Mouse (Mus musculus): ENCODE data around the gene Prickle2.

Gene Prickle2

GRCm38 (mm10) chr6:92706145-92706466 lies at the start of gene Prickle2:
Gene Prickle2, minus strand, starts transcription at chr6:92706155.
- DNase-seq (ENCODE audit: extremely low spot score): peak; percentile 79

GRCm38 (mm10) chr6:92752737-92753136 lies 46.8 kb upstream of the Prickle2 start:
- no peak for DNase-seq (ENCODE audit: extremely low spot score)

- no peak for DNase-seq (ENCODE audit: extremely low spot score)
Observed at GRCm38 (mm10) chr6:92749420-92749819, 43.5 kb upstream of the Prickle2 start.

- DNase-seq (ENCODE audit: extremely low spot score): peak; percentile 70
Observed at GRCm38 (mm10) chr6:92743605-92744004, 37.6 kb upstream of the Prickle2 start.

GRCm38 (mm10) chr6:92737116-92737515 lies 31.2 kb upstream of the Prickle2 start:
- DNase-seq (ENCODE audit: extremely low spot score): no peak

- no peak for DNase-seq (ENCODE audit: extremely low spot score)
Observed at GRCm38 (mm10) chr6:92733651-92734050, 27.7 kb upstream of the Prickle2 start.

GRCm38 (mm10) chr6:92728514-92728913 lies 22.6 kb upstream of the Prickle2 start:
- no peak for DNase-seq (ENCODE audit: extremely low spot score)

- DNase-seq (ENCODE audit: extremely low spot score): peak; percentile 88
Observed at GRCm38 (mm10) chr6:92728084-92728483, 22.1 kb upstream of the Prickle2 start.

- DNase-seq (ENCODE audit: extremely low spot score): no peak
Observed at GRCm38 (mm10) chr6:92727351-92727986, 21.5 kb upstream of the Prickle2 start.

GRCm38 (mm10) chr6:92726121-92726520 lies 20.2 kb upstream of the Prickle2 start:
- no peak for DNase-seq (ENCODE audit: extremely low spot score)

- no peak for DNase-seq (ENCODE audit: extremely low spot score)
Observed at GRCm38 (mm10) chr6:92724394-92724793, 18.4 kb upstream of the Prickle2 start.

- DNase-seq (ENCODE audit: extremely low spot score): no peak
Observed at GRCm38 (mm10) chr6:92715806-92716205, 9.9 kb upstream of the Prickle2 start.

- DNase-seq (ENCODE audit: extremely low spot score): no peak
Observed at GRCm38 (mm10) chr6:92714748-92715147, 8.8 kb upstream of the Prickle2 start.

GRCm38 (mm10) chr6:92708137-92708536 lies 2.2 kb upstream of the Prickle2 start:
- no peak for DNase-seq (ENCODE audit: extremely low spot score)

- peak; percentile 28 for DNase-seq (ENCODE audit: extremely low spot score)
Observed at GRCm38 (mm10) chr6:92705353-92706144, 406 bp downstream of the Prickle2 start.

- peak; percentile 31 for DNase-seq (ENCODE audit: extremely low spot score)
Observed at GRCm38 (mm10) chr6:92704810-92705209, 1.1 kb downstream of the Prickle2 start.

GRCm38 (mm10) chr6:92699491-92700209 lies 6.3 kb downstream of the Prickle2 start:
- peak; percentile 25 for DNase-seq (ENCODE audit: extremely low spot score)

GRCm38 (mm10) chr6:92697807-92698206 lies 8.1 kb downstream of the Prickle2 start:
- no peak for DNase-seq (ENCODE audit: extremely low spot score)

- DNase-seq (ENCODE audit: extremely low spot score): no peak
Observed at GRCm38 (mm10) chr6:92687317-92687716, 18.6 kb downstream of the Prickle2 start.

GRCm38 (mm10) chr6:92674394-92674925 lies 31.5 kb downstream of the Prickle2 start:
- DNase-seq (ENCODE audit: extremely low spot score): no peak

GRCm38 (mm10) chr6:92670518-92671147 lies 35.3 kb downstream of the Prickle2 start:
- no peak for DNase-seq (ENCODE audit: extremely low spot score)

- DNase-seq (ENCODE audit: extremely low spot score): no peak
Observed at GRCm38 (mm10) chr6:92669623-92670022, 36.3 kb downstream of the Prickle2 start.
